In genomic region chr13:48528123-48528871, GRCm38 (mm10) we compare ENCODE assay signal across 8 mouse cellular contexts. TPM values are rescaled to one million over a fixed set of nuclear protein-coding genes. Genes with fewer than 3 reads are reported as not detected.
DNase-seq lines count a peak whose midpoint lies in the region; ATAC-seq and TF ChIP-seq lines count a peak whose summit lies in the region.

No protein-coding gene starts in this region.

- no peaks in the 10 kb centered on the region for H3K9me3 ChIP-seq in limb, embryonic 12.5 days
- H3K9me3 ChIP-seq in midbrain, postnatal 0 days (ENCODE audit: low read length): no peaks in the 10 kb centered on the region

- TF ChIP-seq POLR2A in testis, adult 2 months (IDR thresholded peaks at IDR 0.05; ENCODE audit: control insufficient read depth, low read depth, low read length): no peak

- H3K4me2 ChIP-seq in limb, embryonic 12.5 days: no peak overlapping the region
- no peak overlapping the region for H3K4me2 ChIP-seq in midbrain, postnatal 0 days (ENCODE audit: low read depth, low read length, poor library complexity, severe bottlenecking)

- H3K4me1 ChIP-seq in limb, embryonic 12.5 days (replicated peaks): no peaks in the 10 kb centered on the region
- H3K4me1 ChIP-seq in midbrain, postnatal 0 days (ENCODE audit: insufficient read depth, low read length): no peaks in the 10 kb centered on the region
- H3K4me1 ChIP-seq in testis, adult 2 months (ENCODE audit: control insufficient read depth, insufficient read depth, low read length): peaks cover 2% of the 10 kb centered on the region; the same call in 1 of the 2 replicates

- ATAC-seq in activated CD4-positive, CD25-positive, alpha-beta regulatory T cell, adult 4 months: peak; percentile 88
- peak; percentile 45; the same call in 1 of the 2 replicates for ATAC-seq in limb, embryonic 12.5 days (ENCODE audit: insufficient number of reproducible peaks, insufficient read depth, low FRiP score, low TSS enrichment, low read depth)
- peak; percentile 47; the same call in 1 of the 2 replicates for ATAC-seq in midbrain, postnatal 0 days (ENCODE audit: low FRiP score)

- 55% methylated on average over 15 of the region's 15 CpGs for WGBS in limb, embryonic 12.5 days
- WGBS in midbrain, postnatal 0 days: 56% methylated on average over 15 of the region's 15 CpGs

- H3K27ac ChIP-seq in limb, embryonic 12.5 days: no peak overlapping the region
- H3K27ac ChIP-seq in midbrain, postnatal 0 days (ENCODE audit: low read depth, low read length): no peak overlapping the region
- no peak overlapping the region for H3K27ac ChIP-seq in testis, adult 2 months (ENCODE audit: control insufficient read depth, insufficient read depth, low read depth, low read length)

- no peaks in the 10 kb centered on the region for H3K27me3 ChIP-seq in limb, embryonic 12.5 days
- no peaks in the 10 kb centered on the region for H3K27me3 ChIP-seq in midbrain, postnatal 0 days (ENCODE audit: insufficient read depth, low read length)
- H3K27me3 ChIP-seq in testis, adult 2 months (ENCODE audit: control insufficient read depth, insufficient read depth, low read length): no peaks in the 10 kb centered on the region

- no peak overlapping the region for H3K4me3 ChIP-seq in limb, embryonic 12.5 days (replicated peaks)
- no peak overlapping the region for H3K4me3 ChIP-seq in midbrain, postnatal 0 days (ENCODE audit: low read depth, low read length)
- H3K4me3 ChIP-seq in testis, adult 2 months (ENCODE audit: control insufficient read depth, low read depth, low read length): no peak overlapping the region

- DNase-seq in CD4-positive helper T cell, adult 2 months (ENCODE audit: low read depth, low spot score): peak; percentile 74
- DNase-seq in embryo, embryonic 10.5 days (ENCODE audit: low spot score): peak; percentile 93
- peak; percentile 83 for DNase-seq in heart, adult 8-10 months (ENCODE audit: low spot score)
- peak; percentile 83 for DNase-seq in kidney, adult 9 months
- peak; percentile 94 for DNase-seq in midbrain, postnatal 0 days (ENCODE audit: low spot score)

- H3K36me3 ChIP-seq in limb, embryonic 12.5 days: no peaks in the 10 kb centered on the region
- H3K36me3 ChIP-seq in midbrain, postnatal 0 days (ENCODE audit: insufficient read depth, low read length): no peaks in the 10 kb centered on the region
- H3K36me3 ChIP-seq in testis, adult 2 months (ENCODE audit: control insufficient read depth, insufficient read depth, low read length): no peaks in the 10 kb centered on the region

- H3K9ac ChIP-seq in limb, embryonic 12.5 days (replicated peaks): 0 out of 2 replicates have a peak overlapping the region, but pooled peaks have one; percentile 12
- H3K9ac ChIP-seq in midbrain, postnatal 0 days (replicated peaks; ENCODE audit: low read length, poor library complexity, severe bottlenecking): no peak overlapping the region

- peak; percentile 97 for TF ChIP-seq CTCF in midbrain, postnatal 0 days (IDR thresholded peaks at IDR 0.05)
- TF ChIP-seq CTCF in testis, adult 2 months (IDR thresholded peaks at IDR 0.05; ENCODE audit: control insufficient read depth, insufficient read depth, insufficient replicate concordance, low read depth, low read length): peak; percentile 50; the same call in 1 of the 2 replicates

RNA-seq across cellular contexts. Expression of gene A830005F24Rik, which starts 14.9 kb away (rescaled TPM):
- 1 to 10 TPM; 6.5 to 6.8 TPM for polyA plus RNA-seq in activated CD4-positive, CD25-positive, alpha-beta regulatory T cell, adult 4 months (2017; shearing (Covaris generic))
- not detected for total RNA-seq in heart, adult 8-10 months (2022)
- polyA plus RNA-seq in limb, embryonic 12.5 days (2016; fragmentation: Nextera tagmentation; extraction: Ambion mirVana): 2.9 and 3.9 TPM in 2 replicates
- 0.66 and 0.94 TPM in 2 replicates for total RNA-seq in midbrain, postnatal 0 days (2014; rRNA removed)
- polyA plus RNA-seq in midbrain, postnatal 0 days (2015; fragmentation: Nextera tagmentation; extraction: Ambion mirVana): 1.2 and 2.8 TPM in 2 replicates
- polyA plus RNA-seq in testis, adult 2 months (2012; rRNA removed): 0.15 TPM in 1 of 2 replicates, not detected in the other

RNA-seq across cellular contexts. Expression of gene Zfp169, which starts 15.0 kb away (rescaled TPM):
- polyA plus RNA-seq in activated CD4-positive, CD25-positive, alpha-beta regulatory T cell, adult 4 months (2017; shearing (Covaris generic)): 10 to 100 TPM; 11.4 to 14.6 TPM
- total RNA-seq in heart, adult 8-10 months (2022): 1 to 10 TPM; 3.8 to 7.6 (median 5.4) TPM
- 4.4 and 5.9 TPM in 2 replicates for polyA plus RNA-seq in limb, embryonic 12.5 days (2016; fragmentation: Nextera tagmentation; extraction: Ambion mirVana)
- 15.6 and 46.7 TPM in 2 replicates for total RNA-seq in midbrain, postnatal 0 days (2014; rRNA removed)
- 2.2 and 3.6 TPM in 2 replicates for polyA plus RNA-seq in midbrain, postnatal 0 days (2015; fragmentation: Nextera tagmentation; extraction: Ambion mirVana)
- 11.5 and 12.1 TPM in 2 replicates for polyA plus RNA-seq in testis, adult 2 months (2012; rRNA removed)
